Mouse (Mus musculus) T-helper 17 cell (primary cell): Measurements from ENCODE around the gene Fkbp6.

Experiments used
- in situ Hi-C, 2 experiments: fragments of 300-600 bp; cut with MboI, MseI; formaldehyde crosslinking; loops; 1 replicate in 1 of 2; 2 replicates in 1 of 2; pipeline ENCODE4 v1.15.1; 2025; ENCODE audit warnings: high pct_unique_total_duplicates in 2 of 2

Fkbp6 gene

GRCm38 (mm10) chr5:135353564-135353963 is 3.7 kb upstream of the Fkbp6 start:
- in situ Hi-C loops = no loop called here

- in situ Hi-C loops = no loop called here
These were observed 3.2 kb upstream of the Fkbp6 start, which contains the start of gene Trim50 for GRCm38 (mm10) chr5:135352995-135353394. Gene Trim50, plus strand, starts transcription at chr5:135353295.

GRCm38 (mm10) chr5:135351606-135352005 is 1.8 kb upstream of the Fkbp6 start:
- in situ Hi-C loops = no loop called here

- in situ Hi-C loops = no loop called here
These were observed 2.3 kb downstream of the Fkbp6 start for GRCm38 (mm10) chr5:135347511-135348011.

GRCm38 (mm10) chr5:135346430-135346829 is 3.4 kb downstream of the Fkbp6 start:
- in situ Hi-C loops = no loop called here

GRCm38 (mm10) chr5:135345989-135346388 is 3.9 kb downstream of the Fkbp6 start:
- in situ Hi-C loops = no loop called here

GRCm38 (mm10) chr5:135337575-135337974 is 12.3 kb downstream of the Fkbp6 start:
- in situ Hi-C loops = no loop called here

GRCm38 (mm10) chr5:135331161-135331560 is 18.7 kb downstream of the Fkbp6 start:
- in situ Hi-C loops = no loop called here

- in situ Hi-C loops = no loop called here
These were observed 19.6 kb downstream of the Fkbp6 start for GRCm38 (mm10) chr5:135330201-135330600.

GRCm38 (mm10) chr5:135329471-135329870 is 20.4 kb downstream of the Fkbp6 start:
- in situ Hi-C loops = no loop called here

GRCm38 (mm10) chr5:135326121-135326659 is 23.7 kb downstream of the Fkbp6 start:
- in situ Hi-C loops = no loop called here

- in situ Hi-C loops = no loop called here
These were observed 27.6 kb downstream of the Fkbp6 start for GRCm38 (mm10) chr5:135322197-135322596.

GRCm38 (mm10) chr5:135319856-135320255 is 30.0 kb downstream of the Fkbp6 start:
- in situ Hi-C loops = no loop called here

GRCm38 (mm10) chr5:135316177-135316576 is 33.7 kb downstream of the Fkbp6 start:
- in situ Hi-C loops = no loop called here

GRCm38 (mm10) chr5:135306321-135306965 is 43.4 kb downstream of the Fkbp6 start:
- in situ Hi-C loops = no loop called here

- in situ Hi-C loops = no loop called here
These were observed 47.4 kb downstream of the Fkbp6 start for GRCm38 (mm10) chr5:135302454-135302853.

GRCm38 (mm10) chr5:135301916-135302315 is 47.9 kb downstream of the Fkbp6 start:
- in situ Hi-C loops = no loop called here

GRCm38 (mm10) chr5:135292001-135292400 is 57.8 kb downstream of the Fkbp6 start:
- in situ Hi-C loops = no loop called here

- in situ Hi-C loops = no loop called here
These were observed 58.7 kb downstream of the Fkbp6 start for GRCm38 (mm10) chr5:135291193-135291592.

- in situ Hi-C loops = no loop called here
These were observed 59.1 kb downstream of the Fkbp6 start for GRCm38 (mm10) chr5:135290703-135291102.

GRCm38 (mm10) chr5:135286926-135287325 is 62.9 kb downstream of the Fkbp6 start:
- in situ Hi-C loops = no loop called here

- in situ Hi-C loops = no loop called here
These were observed 63.7 kb downstream of the Fkbp6 start for GRCm38 (mm10) chr5:135286185-135286584.

- in situ Hi-C loops = no loop called here
These were observed 64.6 kb downstream of the Fkbp6 start for GRCm38 (mm10) chr5:135285211-135285610.
